Mouse (Mus musculus) adrenal gland, postnatal 14 days (tissue): ENCODE data around the gene B4galt4. TPM values are rescaled to one million over a fixed set of nuclear protein-coding genes. Genes with fewer than 3 reads are reported as not detected.
A peak's percentile ranks its signal among the peaks of the same experiment; 100 is the strongest.
"Not testable (repeated sequence)": the region's sequence is repeated elsewhere in the genome, so short reads cannot be mapped to it uniquely, and the experiment has no call there.

Experiments
- DNase-seq: peaks from one replicate; pipeline ENCODE4 v3.0.0; 2021; ENCODE audit warnings: mixed read lengths
- total RNA-seq: library from RNA; stranded (reverse); gene quantifications from 2 replicates; pipeline ENCODE4 v1.2.3, GENCODE M21; 2021

Gene B4galt4
- total RNA-seq, 1 experiment from 2014 or later = 12.9 TPM

DNA sequence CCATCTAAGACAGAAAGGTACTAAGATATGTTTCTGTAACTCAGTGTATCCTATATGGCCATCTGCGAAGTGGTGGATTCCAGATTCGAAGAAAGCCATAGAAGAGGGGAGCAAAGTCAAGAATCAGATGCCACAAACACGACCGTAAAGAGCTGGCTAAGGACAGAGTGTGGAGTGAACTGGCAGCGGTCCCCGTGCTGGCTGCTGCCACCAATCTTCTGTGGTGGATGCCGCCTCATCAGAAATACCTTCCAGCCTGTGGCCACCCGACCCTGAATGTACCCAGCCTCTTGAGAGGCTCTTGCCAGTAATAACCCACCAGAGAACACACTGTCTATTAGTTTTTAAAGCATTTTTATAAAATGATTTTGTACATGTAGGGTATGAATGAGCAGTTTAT, 26.3 kb downstream of the B4galt4 start:
- no peak for DNase-seq

DNA sequence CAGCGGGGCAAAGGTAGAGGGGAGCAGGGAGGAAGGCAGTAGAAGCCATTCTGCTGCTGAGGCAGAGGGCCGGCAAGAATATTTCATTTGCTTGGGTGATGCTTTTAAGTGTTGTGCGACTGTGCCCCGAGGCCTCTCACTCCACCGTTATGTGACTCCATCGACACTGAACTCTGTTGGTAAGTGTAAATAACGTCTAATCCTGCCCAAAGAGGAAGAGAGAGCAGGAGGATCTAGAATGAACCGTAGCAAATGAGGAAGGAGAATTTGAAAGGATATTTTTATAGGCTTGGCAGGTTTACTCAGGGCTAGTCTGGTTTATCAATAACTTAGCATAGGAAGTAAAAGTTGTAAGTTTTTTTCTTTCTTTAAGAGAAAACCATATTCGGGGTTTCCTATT, 27.5 kb downstream of the B4galt4 start:
- DNase-seq = no peak

DNA sequence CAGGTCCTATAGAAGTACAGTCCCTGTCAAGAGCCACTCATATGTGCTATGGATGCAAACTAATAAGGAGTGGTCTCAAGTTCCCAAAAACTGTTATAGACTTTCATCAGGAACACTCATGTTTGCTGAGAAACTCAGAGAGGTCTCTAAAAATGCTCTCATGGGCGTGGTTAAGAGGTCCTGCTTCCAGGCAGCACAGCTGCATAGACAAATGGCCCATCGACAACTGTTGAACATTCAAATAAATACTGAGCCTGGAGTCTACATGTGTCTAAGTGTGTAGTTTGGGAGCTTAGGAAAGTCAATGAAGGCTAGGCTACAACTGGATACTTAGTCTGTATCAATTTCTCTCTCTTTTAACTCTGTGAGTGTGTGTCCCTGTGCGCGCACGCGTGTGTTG, 29.1 kb downstream of the B4galt4 start:
- DNase-seq = no peak

DNA sequence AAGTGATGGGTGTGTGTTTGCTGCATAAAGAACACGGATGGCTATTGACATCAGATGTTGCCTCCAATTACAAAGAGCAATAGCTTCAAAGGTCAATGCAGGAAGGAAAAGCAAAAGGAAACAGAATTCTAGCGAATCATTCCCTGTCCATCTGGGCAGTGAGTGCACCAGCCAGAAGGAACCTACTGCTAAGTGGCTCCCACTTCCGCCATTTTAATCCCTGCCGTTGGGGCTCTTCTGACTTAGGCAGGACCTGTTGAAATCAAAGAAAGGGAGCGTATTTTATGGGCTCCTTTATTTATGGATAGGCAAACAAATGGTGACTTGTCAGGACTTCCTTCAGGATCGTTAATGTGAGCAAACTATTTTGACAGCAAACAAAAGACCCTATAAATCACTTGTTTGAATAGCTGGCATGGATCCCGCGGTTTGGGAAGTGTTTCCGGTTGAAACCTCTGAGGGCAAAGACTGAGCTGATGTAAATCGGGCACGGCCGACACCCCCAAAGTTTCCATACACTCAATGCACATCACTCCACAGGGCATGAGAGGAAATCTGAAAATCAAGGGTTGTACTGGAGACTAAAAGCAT, 30.9 kb downstream of the B4galt4 start:
- DNase-seq = no peak

DNA sequence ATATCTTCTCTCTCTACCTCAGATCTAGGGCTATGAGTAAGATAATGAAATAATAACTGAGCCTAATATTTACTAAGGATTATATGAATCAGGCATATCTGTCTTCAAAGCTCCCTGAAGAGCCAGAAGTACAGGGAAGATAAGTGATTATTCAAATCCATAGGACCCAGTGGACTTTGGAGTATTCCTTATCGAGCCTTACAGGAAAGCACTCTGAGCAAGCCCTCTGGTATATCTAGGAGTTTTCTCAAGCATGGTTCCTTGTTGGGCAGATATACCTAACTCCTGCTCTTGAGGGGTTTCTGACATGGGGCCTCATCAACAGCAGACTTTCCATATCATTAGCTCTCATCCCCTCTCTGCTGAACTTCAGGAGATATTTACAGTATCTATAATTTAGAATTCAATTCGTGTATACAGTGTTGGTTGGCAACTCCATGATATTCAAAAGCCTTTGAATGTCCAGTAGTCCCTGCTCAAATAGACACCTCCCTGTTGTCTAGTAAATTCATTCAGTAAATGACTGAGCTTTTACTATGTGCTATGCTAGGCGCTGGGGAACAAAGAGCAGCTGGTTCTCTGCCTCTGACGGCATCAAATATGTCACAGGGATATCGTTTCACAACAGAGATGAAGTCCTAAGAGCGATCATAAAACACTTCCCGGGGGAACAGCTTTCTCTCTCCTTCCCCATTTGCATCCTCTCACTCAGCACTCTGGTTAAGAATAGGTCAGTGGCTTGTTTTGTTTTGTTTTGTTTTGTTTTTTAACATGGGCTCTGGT, 33.1 kb downstream of the B4galt4 start:
- no peak for DNase-seq

DNA sequence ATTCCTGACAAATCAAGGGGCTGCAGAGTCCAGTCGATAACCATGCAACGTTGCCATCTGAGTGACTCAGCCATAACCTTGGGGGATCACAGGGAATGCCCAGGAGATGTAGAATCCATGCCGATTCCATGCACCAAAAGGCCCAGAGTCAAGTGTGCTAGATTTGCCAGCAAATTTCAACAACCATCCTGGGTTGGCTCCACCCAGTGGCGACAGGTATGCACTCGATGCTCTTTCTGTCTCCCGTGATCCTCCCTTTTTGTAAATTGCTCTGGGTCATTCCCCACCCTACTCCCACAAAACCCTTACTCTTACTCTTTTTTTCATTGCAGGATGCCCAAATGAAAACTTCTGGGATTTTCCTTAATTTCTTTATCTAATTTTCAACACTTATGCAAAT, 34.3 kb downstream of the B4galt4 start:
- no peak for DNase-seq

DNA sequence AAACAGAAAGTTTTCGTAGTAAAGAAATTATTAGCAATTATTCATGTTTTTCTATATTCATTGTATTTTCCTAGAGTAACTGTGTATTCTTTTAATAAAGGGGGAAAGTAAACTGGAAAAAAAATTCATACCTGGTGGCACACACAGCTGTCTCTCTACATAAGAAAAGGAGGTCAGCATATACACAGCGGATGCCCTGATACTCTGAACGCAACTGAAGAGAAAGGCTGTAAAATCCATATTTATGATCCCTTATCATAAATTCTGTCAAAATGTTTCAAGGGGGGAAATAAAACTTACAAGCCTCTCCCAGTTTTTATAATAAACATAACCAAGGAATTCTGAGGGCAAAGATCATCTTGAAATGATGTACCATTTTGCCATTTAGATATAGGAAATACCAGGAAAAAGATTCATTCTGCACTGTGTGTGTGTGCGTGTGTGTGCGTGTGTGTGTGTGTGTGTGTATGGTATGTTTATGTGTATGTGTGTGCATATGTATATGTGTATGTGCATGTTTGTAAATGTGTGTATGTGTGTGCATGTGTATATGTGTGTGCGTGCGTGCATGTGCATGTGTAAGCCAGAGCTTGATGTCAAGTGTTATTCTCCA, 39.0 kb downstream of the B4galt4 start:
- no peak for DNase-seq

DNA sequence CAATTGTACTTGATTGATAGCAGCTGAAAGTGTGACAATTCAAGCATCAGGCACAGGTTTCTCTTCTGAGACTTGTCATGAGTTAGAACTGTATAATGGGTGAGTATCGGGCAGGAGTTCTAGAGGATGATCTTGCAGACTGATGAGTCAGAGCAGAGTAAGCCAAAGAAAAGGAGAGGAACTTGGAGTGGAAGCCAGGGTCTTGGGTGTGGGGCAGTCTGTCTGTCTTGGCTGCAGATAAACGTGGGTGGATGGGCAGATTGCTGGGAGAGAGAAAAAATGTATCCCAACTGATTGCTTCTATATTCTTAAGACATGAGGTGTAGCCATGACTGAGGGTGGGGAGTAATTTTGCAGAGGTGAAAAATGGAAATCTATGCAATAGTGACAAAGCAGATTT, 39.9 kb downstream of the B4galt4 start:
- DNase-seq = no peak

DNA sequence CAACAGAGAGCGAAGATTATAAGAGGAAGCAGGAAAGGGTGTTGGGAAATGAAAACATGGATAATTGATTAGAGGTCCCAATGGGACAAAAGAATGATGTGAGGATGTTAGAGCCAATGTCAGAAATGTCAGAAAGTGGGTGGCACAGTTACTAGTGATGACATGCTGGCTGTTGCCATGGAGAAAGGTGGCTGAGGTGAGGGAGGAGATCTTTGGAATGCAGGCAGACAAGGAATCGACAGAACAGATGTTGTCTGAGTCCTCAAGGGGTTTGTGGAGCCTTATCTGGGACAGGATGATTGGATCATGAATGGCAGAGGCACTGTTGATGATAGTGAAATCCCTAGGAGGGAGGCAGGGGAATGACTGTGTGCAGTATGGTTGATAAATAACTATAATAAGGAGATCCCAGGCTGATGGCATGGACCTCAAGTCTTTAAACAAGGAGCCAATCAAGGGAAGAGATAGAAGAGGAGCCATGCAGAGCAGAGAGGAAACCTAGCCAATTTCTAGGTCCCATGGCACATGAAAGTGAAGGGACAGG, 40.5 kb downstream of the B4galt4 start:
- no peak for DNase-seq

DNA sequence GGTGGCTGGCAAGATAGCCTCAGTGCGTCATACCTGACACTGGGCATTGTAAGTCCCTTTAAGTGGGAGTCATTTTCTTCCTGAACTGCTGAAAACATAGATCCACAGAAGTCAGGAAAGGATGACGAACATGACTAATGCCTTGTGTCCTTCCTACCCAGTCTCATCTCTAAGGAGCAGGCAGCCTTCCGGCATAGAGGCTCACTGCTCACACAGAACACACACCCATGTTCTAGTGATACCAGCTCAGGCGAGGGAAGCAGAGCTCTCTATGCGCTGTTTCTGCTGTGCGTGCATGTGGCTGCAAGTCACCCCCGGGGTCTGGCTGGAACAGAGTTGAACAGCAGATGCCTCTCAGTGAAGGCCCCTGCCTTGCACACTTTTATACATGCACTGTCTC, 43.2 kb downstream of the B4galt4 start:
- DNase-seq = no peak

DNA sequence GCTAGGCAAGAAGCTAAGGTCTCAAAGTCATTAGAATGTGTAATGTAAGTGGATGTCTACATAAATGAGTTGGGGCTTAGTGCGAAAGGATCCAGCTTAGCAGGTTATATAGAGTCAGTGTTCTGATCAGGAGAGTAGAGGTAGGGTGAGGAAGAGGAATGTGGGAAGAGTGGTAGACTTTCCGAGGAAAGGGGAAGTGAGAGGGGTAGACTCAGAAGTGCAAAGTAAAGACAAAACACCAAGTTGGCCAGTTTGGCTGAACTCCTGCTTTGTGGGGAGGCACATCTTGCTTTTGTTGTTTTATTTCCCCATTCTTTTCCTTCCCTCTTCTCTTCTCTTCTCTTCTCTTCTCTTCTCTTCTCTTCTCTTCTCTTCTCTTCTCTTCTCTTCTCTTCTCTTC, 47.0 kb downstream of the B4galt4 start:
- no peak for DNase-seq

DNA sequence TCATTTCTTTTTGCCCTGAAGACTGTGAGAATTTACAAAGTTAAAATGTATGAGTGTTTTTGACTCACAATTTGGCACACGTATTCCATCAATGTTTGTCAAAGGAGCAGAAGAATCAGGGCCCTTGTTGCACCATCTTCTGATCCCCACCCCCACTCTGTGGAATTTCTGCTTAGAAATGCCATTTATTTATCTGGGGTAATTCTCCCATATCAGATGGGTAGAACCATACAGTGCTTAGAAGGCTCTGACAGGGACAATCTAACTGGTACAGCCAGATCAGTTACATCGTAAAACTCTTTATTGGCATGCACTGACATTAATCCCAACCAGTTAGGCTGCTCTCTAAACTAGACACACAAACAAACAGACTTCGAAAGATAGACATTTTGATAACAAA, 47.9 kb downstream of the B4galt4 start:
- no peak for DNase-seq

DNA sequence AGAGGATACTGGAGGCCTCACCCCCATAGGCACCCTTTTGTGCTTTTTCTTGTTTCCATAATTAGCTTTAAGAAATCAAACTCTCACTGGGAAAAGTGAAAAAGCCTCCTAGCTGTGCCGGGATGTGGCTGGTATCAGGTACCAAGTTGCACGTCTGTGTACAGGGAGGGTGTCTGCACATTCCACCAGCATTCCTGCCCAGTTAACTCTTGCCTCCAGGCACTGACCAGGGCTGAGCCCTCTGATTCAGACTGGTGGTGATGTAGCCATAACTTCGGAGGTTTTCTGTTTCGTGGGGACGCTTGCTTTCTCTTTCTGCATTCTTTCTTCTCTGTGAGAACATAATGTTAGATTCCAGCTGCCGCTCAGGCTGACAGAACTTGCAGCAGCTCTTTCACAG, 51.1 kb downstream of the B4galt4 start:
- no peak for DNase-seq

DNA sequence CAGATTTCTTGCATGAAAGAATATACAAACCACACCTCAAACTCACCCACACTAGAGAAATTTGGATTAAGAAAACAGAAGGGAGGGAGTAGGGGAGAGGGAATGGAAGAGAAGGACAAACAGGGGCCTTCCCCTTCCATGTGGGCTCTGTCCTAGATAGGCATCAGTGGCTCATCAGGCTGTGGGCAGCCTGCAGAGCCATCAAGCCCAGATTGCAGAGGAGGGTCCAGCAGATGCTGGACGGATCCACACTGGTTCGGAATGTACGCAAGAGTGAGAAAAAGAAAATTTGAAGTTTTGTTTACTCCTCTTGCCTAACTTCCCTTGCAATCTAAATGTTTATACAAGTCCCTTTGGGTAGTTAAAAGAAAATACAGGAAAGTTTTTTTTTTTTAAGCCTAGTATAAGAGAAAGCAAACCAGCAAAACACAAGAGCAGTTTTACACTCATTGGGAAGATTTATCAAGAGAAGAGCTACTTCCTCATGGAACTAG, 56.9 kb downstream of the B4galt4 start:
- no peak for DNase-seq

DNA sequence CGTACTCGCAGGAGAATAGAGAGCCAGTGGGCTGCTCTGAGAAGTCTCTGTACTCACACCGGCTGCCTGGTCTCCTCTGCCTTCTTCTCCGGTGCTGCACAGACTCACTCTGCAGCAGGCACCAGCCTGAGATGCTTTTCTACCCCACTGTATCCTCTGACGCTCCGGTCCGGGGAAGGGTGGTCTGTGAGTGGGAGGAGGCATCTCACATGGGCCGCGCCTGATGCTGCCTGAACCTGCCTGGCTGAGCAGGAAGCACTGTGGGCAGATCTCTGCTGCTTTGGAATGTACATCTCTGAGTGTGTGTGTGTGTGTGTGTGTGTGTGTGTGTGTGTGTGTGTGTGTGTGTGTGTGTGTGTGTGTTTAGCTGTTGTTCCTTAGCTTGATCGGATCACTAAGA, 58.0 kb downstream of the B4galt4 start, which contains the start of gene Upk1b:
TSS of gene Upk1b (minus strand) at position 238 of the 400 bp plus-strand sequence.
- DNase-seq = no peak

DNA sequence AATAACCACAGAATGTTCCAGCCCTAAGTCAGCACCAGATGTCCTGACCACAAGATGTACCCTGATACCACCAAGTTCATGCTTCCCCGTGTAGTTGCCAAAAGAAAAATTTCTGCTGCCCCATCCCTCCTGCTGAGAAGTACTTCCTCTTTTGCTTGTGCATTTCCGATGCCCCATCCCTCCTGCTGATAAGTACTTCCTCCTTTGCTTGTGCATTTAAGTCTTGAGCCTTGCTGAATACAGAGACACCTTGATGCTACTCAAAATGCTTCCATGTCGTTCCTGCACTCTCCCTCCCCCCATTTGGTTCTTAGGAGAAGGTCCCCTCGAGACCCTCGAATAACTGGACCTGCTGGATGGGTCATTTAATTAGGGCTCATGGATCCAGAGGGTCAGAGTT, 65.7 kb downstream of the B4galt4 start:
- not testable (repeated sequence) for DNase-seq

DNA sequence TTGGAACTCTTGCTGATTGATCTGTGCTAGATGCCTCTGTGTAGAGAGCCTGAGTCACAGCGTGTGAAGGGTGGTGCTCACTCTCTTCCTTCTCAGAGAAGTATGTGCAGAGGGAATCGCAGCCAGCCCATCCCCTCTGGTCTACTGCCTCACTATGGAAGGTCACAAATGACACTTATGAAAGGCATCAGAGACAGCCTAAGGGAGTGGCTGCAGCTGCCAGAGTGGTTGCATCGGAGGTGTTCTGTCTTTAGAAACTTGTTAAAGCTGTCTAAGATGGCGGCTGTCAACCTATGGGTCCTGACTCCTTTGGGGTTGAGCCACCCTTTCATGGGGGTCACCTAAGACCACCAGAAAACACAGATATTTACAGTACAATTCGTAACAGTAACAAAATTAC, 68.1 kb downstream of the B4galt4 start:
- DNase-seq = no peak

DNA sequence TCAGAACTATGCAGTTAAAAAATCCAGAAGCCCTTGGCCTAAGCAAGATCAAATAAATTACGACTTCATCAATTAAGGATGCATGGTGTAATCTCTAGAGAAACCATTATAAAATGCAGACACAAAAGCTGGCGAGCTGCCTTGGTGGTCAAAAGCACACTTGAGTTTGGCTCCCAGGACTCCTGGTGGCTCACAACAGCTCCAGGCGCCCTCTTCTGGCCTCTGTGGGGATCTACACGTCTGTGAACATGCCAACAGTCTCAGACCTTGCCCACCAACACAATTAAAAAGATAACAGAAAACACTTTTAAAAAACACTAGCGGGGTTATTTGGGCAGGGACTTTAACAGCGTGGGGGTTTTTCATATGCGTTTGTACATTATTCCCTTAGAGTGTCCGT, 70.5 kb downstream of the B4galt4 start:
- peak; percentile 84 for DNase-seq

Other genes starting within 250 kb of the B4galt4 start
- gene Timmdc1, start 219.6 kb upstream of the B4galt4 start, total RNA-seq = 46.2 and 46.5 TPM in 2 replicates
- gene Poglut1, start 192.0 kb upstream of the B4galt4 start, total RNA-seq = 22.5 and 25.4 TPM in 2 replicates
- 55.7 and 74.0 TPM in 2 replicates for gene Tmem39a, start 183.6 kb upstream of the B4galt4 start, total RNA-seq
- gene Arhgap31, start 29.0 kb upstream of the B4galt4 start, total RNA-seq = 34.8 and 37.5 TPM in 2 replicates
- 3.3 and 3.7 TPM in 2 replicates for gene Upk1b, start 58.1 kb downstream of the B4galt4 start, total RNA-seq
- gene 4930435E12Rik, start 86.5 kb downstream of the B4galt4 start, total RNA-seq = not detected in 2 replicates
- 18.8 and 23.8 TPM in 2 replicates for gene Igsf11, start 150.4 kb downstream of the B4galt4 start, total RNA-seq